Mouse (Mus musculus): Measurements from ENCODE around the gene 6330409D20Rik. TPM values are rescaled to one million over a fixed set of nuclear protein-coding genes. Genes with fewer than 3 reads are reported as not detected.

Gene 6330409D20Rik
- polyA plus RNA-seq, 1 experiment from 2014 or later, result 0.28 TPM

DNA sequence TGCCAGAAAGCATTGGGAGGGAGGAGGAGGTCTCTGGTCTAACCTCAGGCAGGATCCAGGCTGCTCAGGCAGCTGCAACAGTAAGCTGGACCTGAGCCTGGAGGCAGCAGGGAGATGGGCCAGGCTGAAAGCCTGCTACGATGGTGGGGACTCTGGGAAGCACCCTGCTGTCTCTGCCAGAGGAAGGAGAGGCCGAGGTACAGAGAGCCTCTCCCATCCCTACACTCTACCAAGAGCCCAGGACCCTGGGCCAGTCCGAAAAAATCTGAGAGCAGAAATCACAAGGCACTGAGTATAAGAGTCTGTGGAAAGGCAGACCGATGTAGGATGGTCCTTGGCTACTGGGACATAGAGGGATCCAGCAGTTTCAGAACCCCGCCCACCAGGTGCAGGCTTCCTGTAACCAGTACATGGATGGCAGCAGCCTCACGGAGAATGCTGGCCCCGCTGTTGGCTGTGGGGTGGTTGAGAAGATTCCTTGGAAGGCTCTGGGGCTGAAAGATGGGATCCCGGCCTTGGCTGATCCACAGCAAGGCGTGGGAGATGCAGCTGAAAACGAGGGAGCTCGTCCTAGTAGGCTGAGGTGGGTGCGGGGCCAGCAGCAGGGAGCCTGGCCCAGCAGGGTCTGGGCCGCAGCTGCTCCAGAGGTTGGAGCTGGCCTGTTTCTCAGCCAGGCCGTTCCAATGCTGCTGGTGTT is 57.9 kb downstream of the 6330409D20Rik start:
- DNase-seq (ENCODE audit: low spot score), result no peak
- no peaks in the 10 kb centered on the region for H3K9me3 ChIP-seq
- no peaks in the 10 kb centered on the region for H3K27me3 ChIP-seq (ENCODE audit: insufficient read depth, poor library complexity, severe bottlenecking)
- peaks cover 34% of the 10 kb centered on the region for H3K4me1 ChIP-seq
- 82% methylated on average over 14 of the region's 14 CpGs for WGBS
- H3K36me3 ChIP-seq, result peaks cover 78% of the 10 kb centered on the region
- H3K4me3 ChIP-seq, result no peak overlapping the region
- peak overlapping the region; percentile 5; the same call in 1 of the 2 replicates for H3K27ac ChIP-seq

MicroRNA genes within 50 kb of the gene (microRNA counts, 519-probe panel; counts per million panel counts)
- not detected for microRNA mmu-miR-2861

Small RNA genes lying within 50 kb of the gene (microRNA-seq; reads per million reads assigned to microRNA genes)
- gene Mir2861 (not detected), gene Mir3960 (not detected), gene Mir8093 (not detected)

Other genes with a start within 250 kb of the 6330409D20Rik start
- gene Fam102a, start 205.7 kb downstream of the 6330409D20Rik start, polyA plus RNA-seq (2016; fragmentation: Nextera tagmentation; extraction: Ambion mirVana), result 5.9 and 8.3 TPM in 2 replicates
- 87.4 and 92.5 TPM in 2 replicates for gene Dpm2, start 170.2 kb downstream of the 6330409D20Rik start, polyA plus RNA-seq (2016; fragmentation: Nextera tagmentation; extraction: Ambion mirVana)
- gene Pip5kl1, start 166.2 kb downstream of the 6330409D20Rik start, polyA plus RNA-seq (2016; fragmentation: Nextera tagmentation; extraction: Ambion mirVana), result 0.43 and 1.1 TPM in 2 replicates
- 0.09 and 0.15 TPM in 2 replicates for gene 9430097D07Rik, start 165.3 kb downstream of the 6330409D20Rik start, polyA plus RNA-seq (2016; fragmentation: Nextera tagmentation; extraction: Ambion mirVana)
- 39.8 and 49.0 TPM in 2 replicates for gene St6galnac4, start 153.9 kb downstream of the 6330409D20Rik start, polyA plus RNA-seq (2016; fragmentation: Nextera tagmentation; extraction: Ambion mirVana)
- gene St6galnac6, start 141.3 kb downstream of the 6330409D20Rik start, polyA plus RNA-seq (2016; fragmentation: Nextera tagmentation; extraction: Ambion mirVana), result 25.1 and 28.4 TPM in 2 replicates
- gene Ak1, start 119.3 kb downstream of the 6330409D20Rik start, polyA plus RNA-seq (2016; fragmentation: Nextera tagmentation; extraction: Ambion mirVana), result 179 and 305 TPM in 2 replicates
- gene Eng, start 94.4 kb downstream of the 6330409D20Rik start, polyA plus RNA-seq (2016; fragmentation: Nextera tagmentation; extraction: Ambion mirVana), result 87.1 and 149 TPM in 2 replicates
- 24.7 and 34.8 TPM in 2 replicates for gene Fpgs, start 36.9 kb downstream of the 6330409D20Rik start, polyA plus RNA-seq (2016; fragmentation: Nextera tagmentation; extraction: Ambion mirVana)
- 89.1 and 115 TPM in 2 replicates for gene Cdk9, start 27.9 kb downstream of the 6330409D20Rik start, polyA plus RNA-seq (2016; fragmentation: Nextera tagmentation; extraction: Ambion mirVana)
- gene Sh2d3c, start 20.0 kb downstream of the 6330409D20Rik start, polyA plus RNA-seq (2016; fragmentation: Nextera tagmentation; extraction: Ambion mirVana), result 34.8 and 35.4 TPM in 2 replicates
- 46.2 and 57.2 TPM in 2 replicates for gene Tor2a, start 16.2 kb upstream of the 6330409D20Rik start, polyA plus RNA-seq (2016; fragmentation: Nextera tagmentation; extraction: Ambion mirVana)
- gene Ttc16, start 34.6 kb upstream of the 6330409D20Rik start, polyA plus RNA-seq (2016; fragmentation: Nextera tagmentation; extraction: Ambion mirVana), result 0.29 and 0.52 TPM in 2 replicates
- gene Ptrh1, start 34.8 kb upstream of the 6330409D20Rik start, polyA plus RNA-seq (2016; fragmentation: Nextera tagmentation; extraction: Ambion mirVana), result 5.1 and 5.6 TPM in 2 replicates
- 0.78 and 1.2 TPM in 2 replicates for gene Cfap157, start 43.4 kb upstream of the 6330409D20Rik start, polyA plus RNA-seq (2016; fragmentation: Nextera tagmentation; extraction: Ambion mirVana)
- gene Stxbp1, start 106.2 kb upstream of the 6330409D20Rik start, polyA plus RNA-seq (2016; fragmentation: Nextera tagmentation; extraction: Ambion mirVana), result 19.1 and 21.6 TPM in 2 replicates
- 47.1 and 55.5 TPM in 2 replicates for gene Fam129b, start 135.1 kb upstream of the 6330409D20Rik start, polyA plus RNA-seq (2016; fragmentation: Nextera tagmentation; extraction: Ambion mirVana)
- gene Rpl12, start 220.5 kb upstream of the 6330409D20Rik start, polyA plus RNA-seq (2016; fragmentation: Nextera tagmentation; extraction: Ambion mirVana), result 121 and 170 TPM in 2 replicates
- 7.6 and 8.6 TPM in 2 replicates for gene Lrsam1, start 220.6 kb upstream of the 6330409D20Rik start, polyA plus RNA-seq (2016; fragmentation: Nextera tagmentation; extraction: Ambion mirVana)
- 20.8 and 23.4 TPM in 2 replicates for gene Slc2a8, start 241.1 kb upstream of the 6330409D20Rik start, polyA plus RNA-seq (2016; fragmentation: Nextera tagmentation; extraction: Ambion mirVana)